In the genomic region with DNA sequence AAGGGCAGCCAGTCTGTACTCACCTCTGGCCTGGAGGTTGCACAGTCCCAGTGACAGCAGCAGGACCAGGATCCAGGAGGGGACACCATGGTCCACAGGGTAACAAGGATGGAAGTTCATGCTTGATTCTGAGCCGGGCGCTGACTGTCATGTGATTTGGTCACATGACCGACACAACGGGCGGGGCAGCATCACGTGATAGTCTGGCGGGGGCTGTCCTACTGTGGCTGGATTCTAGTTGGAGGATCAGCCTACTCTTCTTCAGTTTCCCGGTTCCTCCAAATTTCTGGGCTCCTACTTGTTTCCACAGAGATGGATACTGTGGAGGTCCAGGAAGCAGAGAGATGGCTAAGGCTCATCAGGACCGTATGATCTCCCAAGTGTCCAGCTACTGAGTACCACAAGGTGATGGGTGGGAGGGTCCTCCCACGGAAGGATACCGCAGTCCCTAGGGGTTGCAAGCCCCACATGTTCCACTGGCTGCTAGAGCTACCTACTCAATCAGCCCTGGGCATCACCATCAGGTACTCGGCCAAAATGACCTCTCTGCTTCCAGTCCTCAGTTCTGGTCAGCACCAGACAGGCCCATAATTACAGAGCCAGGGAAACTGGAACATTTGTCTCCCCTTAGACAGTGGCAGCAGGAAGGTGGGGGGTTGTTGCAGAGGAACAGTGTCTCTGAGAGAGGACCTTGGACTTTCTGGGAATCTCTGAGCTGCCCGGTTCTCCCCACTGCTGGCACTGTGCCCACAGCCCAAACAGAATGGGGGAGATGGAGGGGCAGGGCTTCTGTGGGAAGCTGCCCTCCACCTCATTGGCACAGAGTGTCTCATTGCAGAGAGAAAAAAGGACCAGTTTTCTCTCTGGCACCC, we compare ENCODE assay signal across 8 mouse cellular contexts. TPM values are rescaled to one million over a fixed set of nuclear protein-coding genes. Genes with fewer than 3 reads are reported as not detected.
DNase-seq lines count a peak whose midpoint lies in the region; ATAC-seq and TF ChIP-seq lines count a peak whose summit lies in the region.

TSS of gene Dpp7 (minus strand) at position 152 of the 872 bp plus-strand sequence.

- no peaks in the 10 kb centered on the region for H3K9me3 ChIP-seq in hindbrain, embryonic 11.5 days (ENCODE audit: control insufficient read depth, low read length)
- H3K9me3 ChIP-seq in lung, postnatal 0 days (ENCODE audit: low read length), result no peaks in the 10 kb centered on the region

- peak within 1 kb of the TSS; percentile 70 for H3K9ac ChIP-seq in hindbrain, embryonic 11.5 days (ENCODE audit: low read depth, low read length)
- peak within 1 kb of the TSS; percentile 19; the same call in 1 of the 2 replicates for H3K9ac ChIP-seq in lung, postnatal 0 days (replicated peaks; ENCODE audit: low read depth)

- no peak for TF ChIP-seq EP300 in lung, postnatal 0 days (IDR thresholded peaks at IDR 0.05)

- 8% methylated on average over 13 of the region's 13 CpGs for WGBS in hindbrain, embryonic 11.5 days
- 3% methylated on average over 13 of the region's 13 CpGs for WGBS in lung, postnatal 0 days

- peak; percentile 90 for ATAC-seq in hindbrain, embryonic 11.5 days (ENCODE audit: low FRiP score)
- peak; percentile 83 for ATAC-seq in lung, postnatal 0 days

- H3K36me3 ChIP-seq in hindbrain, embryonic 11.5 days (ENCODE audit: control insufficient read depth, insufficient read depth, low read length), result peaks cover 6% of the 10 kb centered on the region; the same call in 1 of the 2 replicates
- 0 out of 2 replicates have a peak, but pooled peaks cover 3% of the 10 kb centered on the region for H3K36me3 ChIP-seq in lung, postnatal 0 days (ENCODE audit: insufficient read depth, low read length)

- peak within 1 kb of the TSS; percentile 50 for H3K4me3 ChIP-seq in hindbrain, embryonic 11.5 days (ENCODE audit: low read depth, low read length)
- peak within 1 kb of the TSS; percentile 33 for H3K4me3 ChIP-seq in lung, postnatal 0 days (ENCODE audit: low read depth, low read length)

- H3K27me3 ChIP-seq in hindbrain, embryonic 11.5 days (ENCODE audit: control insufficient read depth, insufficient read depth, low read length), result no peaks in the 10 kb centered on the region
- no peaks in the 10 kb centered on the region for H3K27me3 ChIP-seq in lung, postnatal 0 days (replicated peaks; ENCODE audit: insufficient read depth, low read length)

- peak within 1 kb of the TSS; percentile 84 for H3K4me2 ChIP-seq in hindbrain, embryonic 11.5 days (replicated peaks; ENCODE audit: low read depth, low read length)
- peak within 1 kb of the TSS; percentile 65 for H3K4me2 ChIP-seq in lung, postnatal 0 days (replicated peaks; ENCODE audit: low read depth, low read length)

- peaks cover 7% of the 10 kb centered on the region for H3K4me1 ChIP-seq in hindbrain, embryonic 11.5 days (replicated peaks; ENCODE audit: control insufficient read depth, insufficient read depth, low read length)
- H3K4me1 ChIP-seq in lung, postnatal 0 days (ENCODE audit: insufficient read depth, low read depth, low read length), result peaks cover 8% of the 10 kb centered on the region; the same call in 1 of the 2 replicates

- no peak within 1 kb of the TSS for H3K27ac ChIP-seq in hindbrain, embryonic 11.5 days (ENCODE audit: low read depth, low read length)
- no peak within 1 kb of the TSS for H3K27ac ChIP-seq in lung, postnatal 0 days (ENCODE audit: low read length)

- no peak for TF ChIP-seq CTCF in lung, postnatal 0 days (IDR thresholded peaks at IDR 0.05)

- DNase-seq in R1 (ENCODE audit: low read depth, low spot score), result peak; percentile 90
- DNase-seq in cerebellum, postnatal 10 days, result peak; percentile 93 to 94
- DNase-seq in frontal cortex, postnatal 10 days (ENCODE audit: low spot score in 2 of 2), result peak; percentile 76 to 82
- DNase-seq in hindbrain, embryonic 11.5 days (ENCODE audit: low spot score), result peak; percentile 92
- peak; percentile 78 to 80 for DNase-seq in layer of hippocampus, postnatal 10 days (ENCODE audit: low spot score in 2 of 2)
- DNase-seq in lung, postnatal 0 days (ENCODE audit: low spot score), result peak; percentile 80
- peak; percentile 49 for DNase-seq in ovary, postnatal 10 days (ENCODE audit: low spot score)
- DNase-seq in thymus, postnatal 0 days (ENCODE audit: low spot score), result peak; percentile 74

RNA-seq across cellular contexts. Expression of gene Dpp7, which starts in this region (rescaled TPM):
- polyA plus RNA-seq in hindbrain, embryonic 11.5 days (2014; fragmentation: Nextera tagmentation; extraction: Ambion mirVana), result 13.4 and 21.3 TPM in 2 replicates
- total RNA-seq in layer of hippocampus, postnatal 10 days (2021), result 10 to 100 TPM; 21.2 to 28.0 TPM
- polyA plus RNA-seq in lung, postnatal 0 days (2015; fragmentation: Nextera tagmentation; extraction: Ambion mirVana), result 10.5 and 11.1 TPM in 2 replicates
- polyA plus RNA-seq in thymus, postnatal 0 days (2015; fragmentation: Nextera tagmentation; extraction: Ambion mirVana), result 8.7 and 9.1 TPM in 2 replicates
